Mouse (Mus musculus) central nervous system, embryonic 14 days (tissue): ENCODE measurements around the gene Olfr1246. TPM values are rescaled to one million over a fixed set of nuclear protein-coding genes. Genes with fewer than 3 reads are reported as not detected.

Experiments used
- polyA plus RNA-seq: library from polyadenylated mRNA; depleted of rRNA; stranded (reverse); fragments of >200 nt; gene quantifications from 2 replicates; pipeline ENCODE4 v1.2.3, GENCODE M21; 2012; rRNA removed

Gene Olfr1246
- polyA plus RNA-seq: not detected in 2 replicates

GRCm38 (mm10) chr2:89593057-89593456, at the start of gene Olfr1246:
Gene Olfr1246, minus strand, starts transcription at chr2:89593157.

DNA sequence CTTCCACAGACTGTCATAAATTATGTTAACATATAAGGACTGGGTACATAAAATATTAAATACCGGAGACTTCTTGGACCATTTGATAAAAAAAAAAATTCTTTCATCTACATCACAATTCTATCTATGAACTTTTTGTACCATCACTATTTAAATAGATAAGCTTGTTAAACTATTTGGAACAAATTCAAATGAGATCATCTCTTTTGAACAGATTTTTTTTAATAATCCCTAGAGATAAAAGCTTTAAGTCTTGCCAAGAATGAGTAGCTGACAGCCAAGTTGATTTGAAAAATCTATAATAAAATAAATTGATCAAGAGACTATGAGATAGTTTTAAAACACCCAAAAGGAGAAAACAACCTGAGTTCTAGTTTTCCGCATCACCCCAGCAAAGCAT, 41.9 kb upstream of the Olfr1246 start, which contains the start of gene Olfr1249:
TSS of gene Olfr1249 (minus strand) at position 101 of the 400 bp plus-strand sequence.

DNA sequence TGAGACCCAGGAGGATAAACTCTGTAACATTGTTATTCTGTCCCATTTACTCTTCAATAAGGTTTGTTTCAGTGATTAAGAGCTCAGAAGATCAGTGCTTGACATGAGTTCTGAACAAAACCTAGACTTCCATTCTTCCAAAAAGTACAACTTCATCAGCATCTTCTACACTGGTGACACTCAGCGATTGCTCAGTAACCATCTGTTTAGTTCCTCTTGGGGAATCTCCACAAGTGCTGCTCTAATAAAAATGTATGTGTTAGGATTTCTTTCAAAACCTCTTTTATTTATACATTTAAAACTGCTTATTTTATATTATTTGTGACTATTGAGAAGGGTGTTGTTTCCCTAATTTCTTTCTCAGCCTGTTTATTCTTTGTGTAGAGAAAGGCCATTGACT, 25.2 kb upstream of the Olfr1246 start, which contains the start of gene Olfr1248:
TSS of gene Olfr1248 (minus strand) at position 101 of the 400 bp plus-strand sequence.

DNA sequence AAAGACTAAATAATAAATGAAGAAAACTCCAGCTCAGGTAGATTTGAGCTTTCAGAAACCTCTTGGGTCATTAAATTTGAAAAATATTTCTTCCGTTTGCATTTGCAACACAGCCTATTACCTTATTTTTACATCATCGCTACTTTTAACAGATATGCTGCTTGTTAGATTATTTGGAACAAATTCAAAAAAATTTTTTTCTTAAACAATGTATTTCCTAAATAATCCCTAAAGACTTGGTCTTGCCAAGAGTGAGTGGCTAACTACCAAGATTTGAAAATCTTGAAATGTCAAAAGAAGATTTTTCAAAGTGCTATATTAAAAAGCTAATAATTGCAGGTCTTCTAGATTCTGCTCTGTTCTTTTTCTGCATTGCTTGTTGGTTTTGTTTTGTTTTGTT, 21.1 kb upstream of the Olfr1246 start, which contains the start of gene Olfr1247:
TSS of gene Olfr1247 (minus strand) at position 101 of the 400 bp plus-strand sequence.

DNA sequence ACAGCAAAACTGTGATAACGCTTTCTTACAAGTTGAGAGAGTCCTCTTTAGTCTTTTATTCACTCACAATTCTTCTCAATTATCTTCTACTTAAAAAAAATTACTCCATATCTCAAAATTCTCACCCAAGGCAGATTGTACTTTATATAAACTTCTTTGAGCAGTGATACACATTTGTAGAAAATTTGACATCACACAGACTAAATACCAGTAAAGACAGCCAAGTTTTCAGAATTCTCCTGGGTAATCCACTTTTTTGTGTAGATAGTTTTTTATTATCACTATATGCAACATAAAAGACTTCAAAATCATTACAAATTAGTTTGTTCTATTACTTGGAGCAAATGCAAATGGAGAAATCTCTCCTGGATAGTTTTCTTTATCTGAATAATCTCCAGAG, 14.6 kb downstream of the Olfr1246 start, which contains the start of gene Olfr1245:
TSS of gene Olfr1245 (minus strand) at position 101 of the 400 bp plus-strand sequence.

Other genes with a start within 250 kb of the Olfr1246 start
- gene Olfr1234, start 228.3 kb downstream of the Olfr1246 start, polyA plus RNA-seq: not detected in 2 replicates
- not detected in 2 replicates for gene Olfr1238, start 183.5 kb downstream of the Olfr1246 start, polyA plus RNA-seq
- not detected in 2 replicates for gene Olfr1239, start 172.8 kb downstream of the Olfr1246 start, polyA plus RNA-seq
- not detected in 2 replicates for gene Olfr1240, start 150.2 kb downstream of the Olfr1246 start, polyA plus RNA-seq
- not detected in 2 replicates for gene Olfr1241, start 106.0 kb downstream of the Olfr1246 start, polyA plus RNA-seq
- gene Olfr1242, start 94.8 kb downstream of the Olfr1246 start, polyA plus RNA-seq: not detected in 2 replicates
- not detected in 2 replicates for gene Olfr1243, start 61.7 kb downstream of the Olfr1246 start, polyA plus RNA-seq
- not detected in 2 replicates for gene Olfr1245, start 14.7 kb downstream of the Olfr1246 start, polyA plus RNA-seq
- not detected in 2 replicates for gene Olfr1247, start 21.0 kb upstream of the Olfr1246 start, polyA plus RNA-seq
- not detected in 2 replicates for gene Olfr1248, start 25.1 kb upstream of the Olfr1246 start, polyA plus RNA-seq
- gene Olfr1249, start 41.8 kb upstream of the Olfr1246 start, polyA plus RNA-seq: not detected in 2 replicates
- gene Olfr1250, start 68.3 kb upstream of the Olfr1246 start, polyA plus RNA-seq: 0.01 TPM in 1 of 2 replicates, not detected in the other
- gene Olfr1251, start 78.8 kb upstream of the Olfr1246 start, polyA plus RNA-seq: not detected in 2 replicates
- not detected in 2 replicates for gene Olfr1252, start 131.9 kb upstream of the Olfr1246 start, polyA plus RNA-seq
- gene Olfr1253, start 163.9 kb upstream of the Olfr1246 start, polyA plus RNA-seq: not detected in 2 replicates
- gene Olfr1254, start 200.5 kb upstream of the Olfr1246 start, polyA plus RNA-seq: not detected in 2 replicates
- gene Olfr1255, start 218.9 kb upstream of the Olfr1246 start, polyA plus RNA-seq: not detected in 2 replicates
- gene Olfr1256, start 248.4 kb upstream of the Olfr1246 start, polyA plus RNA-seq: not detected in 2 replicates